Mouse (Mus musculus) forebrain, embryonic 11.5 days (tissue): ENCODE measurements around the gene Rasal2. TPM values are rescaled to one million over a fixed set of nuclear protein-coding genes. Genes with fewer than 3 reads are reported as not detected.
"Not testable (repeated sequence)": the region's sequence is repeated elsewhere in the genome, so short reads cannot be mapped to it uniquely, and the experiment has no call there.

Source experiments
- ATAC-seq: fragments of 200-750 bp; cut with Nextera tagmentation; replicated peaks from 2 replicates; pipeline ENCODE4 v1.8.0; 2017; ENCODE audit warnings: moderate TSS enrichment; ENCODE audit not compliant: low FRiP score
- DNase-seq: peaks from one replicate; pipeline ENCODE4 v3.0.0-alpha.2; 2017; ENCODE audit warnings: low spot score
- H3K27ac ChIP-seq: fragments of 300-500 bp; sonication (generic); 2 replicates; pipeline ENCODE4 v1.5.1; 2014; ENCODE audit warnings: low read depth, low read length
- H3K27me3 ChIP-seq: fragments of 300-500 bp; sonication (generic); 2 replicates; pipeline ENCODE4 v1.6.1; 2014; ENCODE audit warnings: mild to moderate bottlenecking, low read length, mixed read lengths; ENCODE audit not compliant: control insufficient read depth, insufficient read depth
- H3K36me3 ChIP-seq: fragments of 300-500 bp; sonication (generic); 2 replicates; pipeline ENCODE4 v1.6.1; 2014; ENCODE audit warnings: mild to moderate bottlenecking, low read length, moderate library complexity, mixed read lengths; ENCODE audit not compliant: control insufficient read depth, insufficient read depth
- H3K4me1 ChIP-seq: fragments of 300-500 bp; sonication (generic); replicated peaks from 2 replicates; pipeline ENCODE4 v1.6.1; 2014; ENCODE audit warnings: low read length, mixed read lengths; ENCODE audit not compliant: control insufficient read depth, insufficient read depth
- H3K4me2 ChIP-seq: fragments of 300-500 bp; sonication (generic); 2 replicates; pipeline ENCODE4 v1.6.1; 2014; ENCODE audit warnings: low read depth, mild to moderate bottlenecking, low read length, moderate library complexity, mixed read lengths; ENCODE audit not compliant: severe bottlenecking
- H3K4me3 ChIP-seq: fragments of 300-500 bp; sonication (generic); 2 replicates; pipeline ENCODE4 v1.5.1; 2014; ENCODE audit warnings: low read depth, low read length
- H3K9ac ChIP-seq: fragments of 300-500 bp; sonication (generic); 2 replicates; pipeline ENCODE4 v1.6.1; 2014; ENCODE audit warnings: low read length
- H3K9me3 ChIP-seq: fragments of 300-500 bp; sonication (generic); 2 replicates; pipeline ENCODE4 v1.6.1; 2016; ENCODE audit warnings: low read length, mixed read lengths; ENCODE audit not compliant: control insufficient read depth
- WGBS: fragments of 180-500 bp; shearing (Covaris S2); extraction: QIAGEN DNeasy Blood & Tissue Kit; methylation state at CpG from one replicate; pipeline ENCODE4 v1.1.7; 2014; 5-methylcytosine and 5-hydroxymethylcytosine counted together
- polyA plus RNA-seq: library from polyadenylated mRNA; unstranded; fragments of >200 nt; fragmentation: Nextera tagmentation; extraction: Ambion mirVana; gene quantifications from 2 replicates; pipeline ENCODE4 v1.2.1, GENCODE M21; 2014

The Rasal2 gene
- polyA plus RNA-seq, 1 experiment from 2014 or later: 15.4 TPM

- not testable (repeated sequence) for H3K9ac ChIP-seq, H3K4me1 ChIP-seq, H3K36me3 ChIP-seq, DNase-seq, H3K27me3 ChIP-seq, H3K4me2 ChIP-seq, H3K27ac ChIP-seq, H3K4me3 ChIP-seq, ATAC-seq, H3K9me3 ChIP-seq
- WGBS: 96% methylated on average over 4 of the region's 4 CpGs
These were observed 175.6 kb downstream of the Rasal2 start for GRCm38 (mm10) chr1:157236650-157237344.

- no peaks in the 10 kb centered on the region for H3K9me3 ChIP-seq
These were observed 178.9 kb downstream of the Rasal2 start for GRCm38 (mm10) chr1:157233451-157233850.

DNA sequence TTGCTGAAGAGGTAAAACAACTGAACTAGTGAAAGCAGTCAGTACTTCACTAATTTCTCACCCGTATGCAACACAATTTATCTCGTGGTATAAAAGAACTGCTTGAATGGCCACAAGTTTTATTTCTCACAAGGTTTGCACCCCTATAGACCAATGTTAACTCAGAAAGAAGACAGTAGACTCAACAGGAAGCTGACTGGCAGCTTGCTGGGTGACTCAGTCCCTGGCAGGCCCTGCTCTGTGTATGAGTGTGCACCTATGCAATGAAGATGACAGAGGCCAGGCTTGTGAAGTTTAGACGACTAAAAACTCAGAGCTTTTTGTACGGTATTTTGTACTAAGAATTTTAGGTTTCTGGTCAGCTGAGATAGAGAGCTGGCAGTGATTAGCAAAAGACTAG, 180.0 kb downstream of the Rasal2 start:
- DNase-seq (no peak), ATAC-seq (no peak)
- Histone ChIP-seq H3K9ac (no peak overlapping the region), H3K27me3 (no peaks in the 10 kb centered on the region), H3K27ac (no peak overlapping the region), H3K4me2 (no peak overlapping the region), H3K4me1 (no peaks in the 10 kb centered on the region), H3K4me3 (no peak overlapping the region), H3K9me3 (no peaks in the 10 kb centered on the region), H3K36me3 (no peaks in the 10 kb centered on the region)
- WGBS: 77% methylated on average over 4 of the region's 4 CpGs

More at GRCm38 (mm10) chr1:157233451-157233850, 178.9 kb downstream of the Rasal2 start:
- H3K27ac ChIP-seq: no peak overlapping the region
- no peak overlapping the region for H3K4me2 ChIP-seq
- no peak overlapping the region for H3K4me3 ChIP-seq
- H3K4me1 ChIP-seq: no peaks in the 10 kb centered on the region
- no peak for ATAC-seq
- no peaks in the 10 kb centered on the region for H3K36me3 ChIP-seq
- H3K27me3 ChIP-seq: no peaks in the 10 kb centered on the region
- DNase-seq: no peak
- 81% methylated on average over 2 of the region's 2 CpGs for WGBS
- no peak overlapping the region for H3K9ac ChIP-seq

DNA sequence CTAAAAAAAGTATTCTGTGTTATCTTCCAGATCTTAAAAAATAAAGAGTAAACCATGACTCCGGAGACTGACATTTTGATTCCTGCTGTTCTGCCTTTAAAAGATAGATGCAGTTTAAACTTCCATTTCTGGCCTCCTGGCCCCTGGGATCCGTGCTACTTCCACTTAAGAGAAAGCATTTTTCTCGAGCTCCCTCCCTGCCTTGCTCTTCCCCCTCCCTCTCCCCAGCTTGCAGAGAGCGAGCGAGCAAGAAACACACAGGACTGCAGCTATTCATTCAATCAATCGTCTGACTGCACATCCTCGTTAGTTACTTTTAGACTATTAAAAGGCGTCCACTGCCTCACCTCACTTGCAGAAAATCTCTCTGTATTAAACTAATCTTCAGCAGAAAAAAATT, 181.4 kb downstream of the Rasal2 start:
- peak overlapping the region; percentile 6; the same call in 1 of the 2 replicates for H3K4me2 ChIP-seq
- 17% methylated on average over 8 of the region's 8 CpGs for WGBS
- no peak overlapping the region for H3K4me3 ChIP-seq
- no peaks in the 10 kb centered on the region for H3K4me1 ChIP-seq
- no peaks in the 10 kb centered on the region for H3K27me3 ChIP-seq
- no peak overlapping the region for H3K27ac ChIP-seq
- no peaks in the 10 kb centered on the region for H3K9me3 ChIP-seq
- H3K9ac ChIP-seq: no peak overlapping the region
- DNase-seq (no peak), ATAC-seq (no peak)
- H3K36me3 ChIP-seq: no peaks in the 10 kb centered on the region

DNA sequence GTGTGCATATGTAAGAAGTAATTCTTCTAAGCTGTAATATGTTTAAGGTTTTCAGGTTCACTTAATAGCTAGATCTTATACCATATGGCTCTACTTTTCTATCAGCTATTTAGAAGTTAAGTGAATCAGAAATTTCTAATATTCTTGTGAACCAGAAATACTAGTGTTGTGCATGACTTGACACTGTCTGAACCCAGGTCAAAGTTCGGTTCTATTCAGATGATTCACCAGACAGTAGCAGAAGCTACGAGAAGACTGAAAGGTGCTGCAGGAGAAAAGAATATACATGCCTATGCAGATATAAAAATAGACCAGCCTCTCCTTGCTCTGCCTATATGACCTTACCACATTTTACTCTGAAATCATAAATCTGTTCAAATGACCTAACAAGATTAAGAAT, 182.0 kb downstream of the Rasal2 start:
- DNase-seq (no peak), ATAC-seq (no peak)
- no peak overlapping the region for H3K9ac ChIP-seq
- H3K4me1 ChIP-seq: no peaks in the 10 kb centered on the region
- no peak overlapping the region for H3K27ac ChIP-seq
- WGBS: 58% methylated on average over 2 of the region's 2 CpGs
- H3K27me3 ChIP-seq: no peaks in the 10 kb centered on the region
- no peaks in the 10 kb centered on the region for H3K36me3 ChIP-seq
- H3K4me2 ChIP-seq: no peak overlapping the region
- no peak overlapping the region for H3K4me3 ChIP-seq
- no peaks in the 10 kb centered on the region for H3K9me3 ChIP-seq

GRCm38 (mm10) chr1:157225013-157225412, 187.4 kb downstream of the Rasal2 start:
- H3K4me2 ChIP-seq: no peak overlapping the region
- no peaks in the 10 kb centered on the region for H3K36me3 ChIP-seq
- H3K27me3 ChIP-seq: no peaks in the 10 kb centered on the region
- DNase-seq (no peak), ATAC-seq (no peak)
- WGBS: 89% methylated on average over 6 of the region's 6 CpGs
- no peaks in the 10 kb centered on the region for H3K9me3 ChIP-seq
- H3K27ac ChIP-seq: no peak overlapping the region
- no peak overlapping the region for H3K9ac ChIP-seq
- no peaks in the 10 kb centered on the region for H3K4me1 ChIP-seq
- H3K4me3 ChIP-seq: no peak overlapping the region

GRCm38 (mm10) chr1:157220910-157221309, 191.5 kb downstream of the Rasal2 start:
- no peak overlapping the region for H3K27ac ChIP-seq
- 88% methylated on average over 3 of the region's 3 CpGs for WGBS
- no peaks in the 10 kb centered on the region for H3K4me1 ChIP-seq
- H3K4me3 ChIP-seq: no peak overlapping the region
- no peak for DNase-seq
- H3K27me3 ChIP-seq: no peaks in the 10 kb centered on the region
- no peak overlapping the region for H3K9ac ChIP-seq
- no peak for ATAC-seq
- H3K4me2 ChIP-seq: no peak overlapping the region
- H3K9me3 ChIP-seq: no peaks in the 10 kb centered on the region
- H3K36me3 ChIP-seq: no peaks in the 10 kb centered on the region

DNA sequence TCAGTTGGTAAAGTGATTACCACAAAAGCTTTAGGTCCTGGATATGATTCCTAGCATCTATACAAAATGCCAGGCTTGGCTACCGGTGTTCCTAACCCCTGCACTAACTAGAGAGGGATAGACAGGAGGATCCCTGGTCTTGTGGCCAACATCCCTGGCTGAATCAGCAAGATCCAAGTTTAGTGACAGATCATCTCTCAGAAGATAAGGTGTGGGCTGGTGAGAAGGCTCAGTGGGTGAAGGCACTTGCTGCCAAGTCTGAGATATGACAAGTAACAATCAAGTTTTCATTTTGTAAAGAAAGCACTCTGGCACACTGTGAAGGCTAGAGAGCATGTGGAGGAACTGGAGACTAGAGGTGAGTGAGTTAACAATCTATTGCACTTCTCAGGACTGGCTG, 191.9 kb downstream of the Rasal2 start:
- Histone ChIP-seq H3K9me3 (no peaks in the 10 kb centered on the region), H3K4me1 (no peaks in the 10 kb centered on the region), H3K27ac (no peak overlapping the region), H3K27me3 (no peaks in the 10 kb centered on the region), H3K4me2 (no peak overlapping the region), H3K4me3 (no peak overlapping the region), H3K36me3 (no peaks in the 10 kb centered on the region), H3K9ac (no peak overlapping the region)
- DNase-seq (no peak), ATAC-seq (no peak)
- 87% methylated on average over 1 of the region's 1 CpGs for WGBS

- no peak for DNase-seq
These were observed 203.6 kb downstream of the Rasal2 start for GRCm38 (mm10) chr1:157208754-157209153.

More at GRCm38 (mm10) chr1:157208754-157209153, 203.6 kb downstream of the Rasal2 start:
- WGBS: 48% methylated on average over 1 of the region's 1 CpGs
- Histone ChIP-seq H3K27me3 (no peaks in the 10 kb centered on the region), H3K4me2 (no peak overlapping the region), H3K9me3 (no peaks in the 10 kb centered on the region; the same call in 1 of the 2 replicates), H3K9ac (no peak overlapping the region), H3K4me3 (no peak overlapping the region), H3K4me1 (no peaks in the 10 kb centered on the region), H3K36me3 (no peaks in the 10 kb centered on the region), H3K27ac (no peak overlapping the region)
- no peak for ATAC-seq
